Mouse (Mus musculus) gastrocnemius, postnatal 36 days (tissue): ENCODE measurements around the gene Arsg. TPM values are rescaled to one million over a fixed set of nuclear protein-coding genes. Genes with fewer than 3 reads are reported as not detected.

Experiments
- DNase-seq, 2 experiments: peaks; one replicate each; pipeline ENCODE4 v3.0.0; 2022
- intact Hi-C: fragments of 180-260 bp; cut with DNase I; formaldehyde crosslinking; loops from one replicate; pipeline ENCODE4 v1.15.1; 2025
- long read RNA-seq, 2 experiments: library from polyadenylated mRNA; stranded (forward); transcript quantifications; one replicate each; pipeline ENCODE4 v2.0.0; 2021
- total RNA-seq, 2 experiments: library from RNA; stranded (reverse); gene quantifications; 2 replicates each; pipeline ENCODE4 v1.2.3; 2021

The Arsg gene
- total RNA-seq, result 1 to 10 TPM in 1 of 2 experiments, under 1 TPM in 1; 0.86 to 1.7 TPM
- long read RNA-seq, experiment 1, partial matches to known transcripts, result 1 of 3 reads
- long read RNA-seq, experiment 1, other reads (novel, unspliced or antisense), result 2 of 3 reads
- long read RNA-seq, experiment 2, result 0 reads

GRCm38 (mm10) chr11:109473171-109474085, at the start of gene Arsg, which contains the start of gene Slc16a6:
Gene Arsg (plus strand): TSS chr11:109473374.
Gene Slc16a6 (minus strand): TSS chr11:109473598.
- peak; percentile 37 to 51 for DNase-seq
- intact Hi-C loops, result no loop called here

GRCm38 (mm10) chr11:109425392-109426271, 47.5 kb upstream of the Arsg start, which contains the start of gene Amz2:
Gene Amz2 (plus strand): TSS chr11:109425946.
- intact Hi-C loops, result loop anchor here (1.0 to 5.0 kb wide), 2 partner anchors 93 to 503 kb away; partner anchors contain the start of gene Axin2

GRCm38 (mm10) chr11:109426272-109426586, 46.9 kb upstream of the Arsg start:
- DNase-seq, result no peak
- intact Hi-C loops, result loop anchor here (5.0 kb wide), 1 partner anchor 504 kb away; the partner anchor contains the start of gene Axin2

More at GRCm38 (mm10) chr11:109425392-109426271, 47.5 kb upstream of the Arsg start, which contains the start of gene Amz2:
- peak; percentile 99 to 100 for DNase-seq

GRCm38 (mm10) chr11:109427353-109427752, 45.8 kb upstream of the Arsg start:
- intact Hi-C loops, result loop anchor here (5.0 kb wide), 1 partner anchor 505 kb away; the partner anchor contains the start of gene Axin2
- DNase-seq, result no peak

- no peak for DNase-seq
- intact Hi-C loops, result no loop called here
These were observed 38.9 kb upstream of the Arsg start for GRCm38 (mm10) chr11:109434233-109434798.

- intact Hi-C loops, result no loop called here
- no peak for DNase-seq
These were observed 36.3 kb upstream of the Arsg start for GRCm38 (mm10) chr11:109436889-109437288.

GRCm38 (mm10) chr11:109439209-109439608, 34.0 kb upstream of the Arsg start:
- intact Hi-C loops, result no loop called here
- no peak for DNase-seq

GRCm38 (mm10) chr11:109439829-109440340, 33.3 kb upstream of the Arsg start:
- intact Hi-C loops, result loop anchor here (5.0 to 10.0 kb wide), 2 partner anchors 108 to 175 kb away; partner anchors contain the start of gene Wipi1
- peak; percentile 72 to 73 for DNase-seq

GRCm38 (mm10) chr11:109440641-109441040, 32.5 kb upstream of the Arsg start:
- no peak for DNase-seq
- intact Hi-C loops, result loop anchor here (5.0 to 10.0 kb wide), 2 partner anchors 108 to 174 kb away; partner anchors contain the start of gene Wipi1

- intact Hi-C loops, result loop anchor here (5.0 to 10.0 kb wide), 2 partner anchors 109 to 174 kb away; partner anchors contain the start of gene Wipi1
- DNase-seq, result no peak
These were observed 32.1 kb upstream of the Arsg start for GRCm38 (mm10) chr11:109441119-109441518.

GRCm38 (mm10) chr11:109442166-109442730, 30.9 kb upstream of the Arsg start:
- intact Hi-C loops, result loop anchor here (5.0 to 10.0 kb wide), 2 partner anchors 110 to 173 kb away; partner anchors contain the start of gene Wipi1
- no peak for DNase-seq

- no peak for DNase-seq
- intact Hi-C loops, result loop anchor here (5.0 to 10.0 kb wide), 2 partner anchors 111 to 171 kb away; partner anchors contain the start of gene Wipi1
These were observed 29.5 kb upstream of the Arsg start for GRCm38 (mm10) chr11:109443468-109444263.

- intact Hi-C loops, result loop anchor here (5.0 to 10.0 kb wide), 2 partner anchors 112 to 170 kb away; partner anchors contain the start of gene Wipi1
These were observed 28.6 kb upstream of the Arsg start for GRCm38 (mm10) chr11:109444600-109444999.

GRCm38 (mm10) chr11:109445438-109446035, 27.6 kb upstream of the Arsg start:
- DNase-seq, result no peak
- intact Hi-C loops, result loop anchor here (2.0 to 10.0 kb wide), 4 partner anchors 139 to 417 kb away; partner anchors contain the start of gene Wipi1

More at GRCm38 (mm10) chr11:109444600-109444999, 28.6 kb upstream of the Arsg start:
- no peak for DNase-seq

- intact Hi-C loops, result no loop called here
- DNase-seq, result no peak
These were observed 22.0 kb upstream of the Arsg start for GRCm38 (mm10) chr11:109451169-109451568.

GRCm38 (mm10) chr11:109456261-109456660, 16.9 kb upstream of the Arsg start:
- intact Hi-C loops, result no loop called here
- DNase-seq, result no peak

GRCm38 (mm10) chr11:109458165-109458564, 15.0 kb upstream of the Arsg start:
- intact Hi-C loops, result no loop called here
- DNase-seq, result no peak

GRCm38 (mm10) chr11:109460586-109460985, 12.6 kb upstream of the Arsg start:
- no peak for DNase-seq
- intact Hi-C loops, result no loop called here
